Mouse (Mus musculus) heart, embryonic 16.5 days (tissue): ENCODE measurements around the gene Nrl. TPM values are rescaled to one million over a fixed set of nuclear protein-coding genes. Genes with fewer than 3 reads are reported as not detected.

Source experiments
- ATAC-seq: fragments of 200-750 bp; cut with Nextera tagmentation; replicated peaks from 2 replicates; pipeline ENCODE4 v1.8.0; 2017; ENCODE audit warnings: moderate number of reproducible peaks; ENCODE audit not compliant: insufficient read depth, low FRiP score; ENCODE audit errors: extremely low read depth
- H3K27ac ChIP-seq: fragments of 300-500 bp; sonication (generic); 2 replicates; pipeline ENCODE4 v1.5.1; 2014; ENCODE audit warnings: mild to moderate bottlenecking, low read length, control low read depth, moderate library complexity
- H3K27me3 ChIP-seq: fragments of 300-500 bp; sonication (generic); 2 replicates; pipeline ENCODE4 v1.6.1; 2014; ENCODE audit warnings: low read length, mixed read lengths; ENCODE audit not compliant: control insufficient read depth, insufficient read depth
- H3K36me3 ChIP-seq: fragments of 300-500 bp; sonication (generic); 2 replicates; pipeline ENCODE4 v1.6.1; 2014; ENCODE audit not compliant: control insufficient read depth, insufficient read depth
- H3K4me1 ChIP-seq: fragments of 300-500 bp; sonication (generic); 2 replicates; pipeline ENCODE4 v1.6.1; 2014; ENCODE audit warnings: low read length, mixed read lengths; ENCODE audit not compliant: control insufficient read depth, insufficient read depth
- H3K4me2 ChIP-seq: fragments of 300-500 bp; sonication (generic); 2 replicates; pipeline ENCODE4 v1.6.1; 2014; ENCODE audit warnings: low read depth, mild to moderate bottlenecking, control low read depth, low read length
- H3K4me3 ChIP-seq: fragments of 300-500 bp; sonication (generic); 2 replicates; pipeline ENCODE4 v1.5.1; 2014; ENCODE audit warnings: mild to moderate bottlenecking, control low read depth, low read length
- H3K9ac ChIP-seq: fragments of 300-500 bp; sonication (generic); 2 replicates; pipeline ENCODE4 v1.6.1; 2014; ENCODE audit warnings: low read length, control low read depth
- H3K9me3 ChIP-seq: fragments of 300-500 bp; sonication (generic); replicated peaks from 2 replicates; pipeline ENCODE4 v1.6.1; 2016; ENCODE audit warnings: low read length; ENCODE audit not compliant: control insufficient read depth
- WGBS: fragments of 180-500 bp; shearing (Covaris S2); extraction: QIAGEN DNeasy Blood & Tissue Kit; methylation state at CpG from one replicate; pipeline ENCODE4 v1.1.7; 2014; 5-methylcytosine and 5-hydroxymethylcytosine counted together
- polyA plus RNA-seq: library from polyadenylated mRNA; unstranded; fragments of >200 nt; fragmentation: Nextera tagmentation; extraction: Ambion mirVana; gene quantifications from 2 replicates; pipeline ENCODE4 v1.2.1, GENCODE M21; 2015

Gene Nrl
- polyA plus RNA-seq, 1 experiment from 2014 or later = 0.05 TPM

GRCm38 (mm10) chr14:55558740-55559448 lies 34.1 kb upstream of the Nrl start:
- H3K4me2 ChIP-seq = peak overlapping the region; percentile 85
- WGBS = 58% methylated on average over 6 of the region's 6 CpGs
- peak overlapping the region; percentile 49; the same call in 1 of the 2 replicates for H3K27ac ChIP-seq

GRCm38 (mm10) chr14:55557587-55557986 lies 32.8 kb upstream of the Nrl start:
- no peaks in the 10 kb centered on the region for H3K36me3 ChIP-seq
- WGBS = 80% methylated on average over 3 of the region's 3 CpGs
- H3K27ac ChIP-seq = no peak overlapping the region
- no peaks in the 10 kb centered on the region for H3K9me3 ChIP-seq
- no peak overlapping the region for H3K4me2 ChIP-seq
- no peak overlapping the region for H3K4me3 ChIP-seq
- H3K27me3 ChIP-seq = no peaks in the 10 kb centered on the region
- H3K9ac ChIP-seq = no peak overlapping the region
- H3K4me1 ChIP-seq = peaks cover 12% of the 10 kb centered on the region
- no peak for ATAC-seq

More at GRCm38 (mm10) chr14:55558740-55559448, 34.1 kb upstream of the Nrl start:
- Histone ChIP-seq H3K4me3 (no peak overlapping the region; the same call in 1 of the 2 replicates), H3K9me3 (no peaks in the 10 kb centered on the region), H3K4me1 (peaks cover 12% of the 10 kb centered on the region), H3K9ac (peak overlapping the region; percentile 86), H3K36me3 (peaks cover 7% of the 10 kb centered on the region), H3K27me3 (no peaks in the 10 kb centered on the region)
- ATAC-seq = no peak

GRCm38 (mm10) chr14:55557003-55557402 lies 32.2 kb upstream of the Nrl start:
- WGBS = 22% methylated on average over 5 of the region's 5 CpGs
- Histone ChIP-seq H3K4me1 (peaks cover 12% of the 10 kb centered on the region), H3K4me3 (no peak overlapping the region), H3K9ac (no peak overlapping the region), H3K9me3 (no peaks in the 10 kb centered on the region), H3K36me3 (no peaks in the 10 kb centered on the region), H3K4me2 (no peak overlapping the region), H3K27me3 (no peaks in the 10 kb centered on the region), H3K27ac (no peak overlapping the region)
- ATAC-seq = no peak

- H3K9ac ChIP-seq = no peak overlapping the region
- WGBS = 65% methylated on average over 3 of the region's 3 CpGs
- no peak overlapping the region for H3K27ac ChIP-seq
- ATAC-seq = no peak
- no peak overlapping the region for H3K4me2 ChIP-seq
- no peaks in the 10 kb centered on the region for H3K9me3 ChIP-seq
- H3K4me3 ChIP-seq = no peak overlapping the region
- peaks cover 4% of the 10 kb centered on the region; the same call in 1 of the 2 replicates for H3K4me1 ChIP-seq
- no peaks in the 10 kb centered on the region for H3K27me3 ChIP-seq
- H3K36me3 ChIP-seq = no peaks in the 10 kb centered on the region
These were observed 31.0 kb upstream of the Nrl start for GRCm38 (mm10) chr14:55555788-55556187.

GRCm38 (mm10) chr14:55554635-55555034 lies 29.9 kb upstream of the Nrl start:
- H3K9ac ChIP-seq = no peak overlapping the region
- no peaks in the 10 kb centered on the region for H3K27me3 ChIP-seq
- no peak for ATAC-seq
- H3K27ac ChIP-seq = no peak overlapping the region
- no peak overlapping the region for H3K4me3 ChIP-seq
- no peaks in the 10 kb centered on the region for H3K36me3 ChIP-seq
- peaks cover 4% of the 10 kb centered on the region; the same call in 1 of the 2 replicates for H3K4me1 ChIP-seq
- no peak overlapping the region for H3K4me2 ChIP-seq
- H3K9me3 ChIP-seq = no peaks in the 10 kb centered on the region

GRCm38 (mm10) chr14:55551794-55552193 lies 27.0 kb upstream of the Nrl start:
- Histone ChIP-seq H3K27me3 (no peaks in the 10 kb centered on the region), H3K4me2 (no peak overlapping the region), H3K27ac (no peak overlapping the region), H3K4me1 (peaks cover 2% of the 10 kb centered on the region; the same call in 1 of the 2 replicates), H3K4me3 (no peak overlapping the region), H3K9me3 (no peaks in the 10 kb centered on the region), H3K36me3 (peaks cover 13% of the 10 kb centered on the region), H3K9ac (no peak overlapping the region)
- 90% methylated on average over 8 of the region's 8 CpGs for WGBS
- no peak for ATAC-seq

GRCm38 (mm10) chr14:55551347-55551746 lies 26.6 kb upstream of the Nrl start:
- no peak overlapping the region for H3K4me2 ChIP-seq
- no peak overlapping the region for H3K9ac ChIP-seq
- no peaks in the 10 kb centered on the region for H3K4me1 ChIP-seq
- ATAC-seq = no peak
- H3K36me3 ChIP-seq = peaks cover 17% of the 10 kb centered on the region
- H3K27me3 ChIP-seq = no peaks in the 10 kb centered on the region
- WGBS = 68% methylated on average over 5 of the region's 5 CpGs
- H3K4me3 ChIP-seq = no peak overlapping the region
- H3K9me3 ChIP-seq = no peaks in the 10 kb centered on the region
- no peak overlapping the region for H3K27ac ChIP-seq

GRCm38 (mm10) chr14:55550191-55550590 lies 25.4 kb upstream of the Nrl start:
- Histone ChIP-seq H3K27me3 (no peaks in the 10 kb centered on the region), H3K9me3 (no peaks in the 10 kb centered on the region), H3K9ac (no peak overlapping the region), H3K27ac (no peak overlapping the region), H3K36me3 (peaks cover 19% of the 10 kb centered on the region), H3K4me3 (no peak overlapping the region), H3K4me1 (no peaks in the 10 kb centered on the region), H3K4me2 (no peak overlapping the region)
- 76% methylated on average over 6 of the region's 6 CpGs for WGBS
- no peak for ATAC-seq

- ATAC-seq = no peak
- 66% methylated on average over 9 of the region's 9 CpGs for WGBS
- Histone ChIP-seq H3K36me3 (peaks cover 30% of the 10 kb centered on the region), H3K4me3 (no peak overlapping the region), H3K27ac (no peak overlapping the region), H3K27me3 (no peaks in the 10 kb centered on the region), H3K9me3 (no peaks in the 10 kb centered on the region), H3K4me2 (no peak overlapping the region), H3K9ac (no peak overlapping the region), H3K4me1 (peaks cover 7% of the 10 kb centered on the region)
These were observed 19.6 kb upstream of the Nrl start for GRCm38 (mm10) chr14:55544334-55544733.
